Mouse (Mus musculus) CH12.LX (cell line): ENCODE measurements at regions not wholly inside any gene's neighbourhood (a gene's known extent, or its start where the extent isn't known, plus 50 kb on each side); places are given as distances from the start of the nearest gene placed in this dataset.

Experiments
- CTCF ChIP-seq, 2 experiments: IDR thresholded peaks in 1 of 2; conservative IDR thresholded peaks in 1 of 2; 2 replicates each; pipeline ENCODE4 v1.5.1; 2011 to 2012; ENCODE audit warnings: low read depth in 2 of 2, low read length in 2 of 2, improper control_type of control experiment in 1 of 2, inconsistent platforms in 1 of 2, mild to moderate bottlenecking in 1 of 2, moderate library complexity in 1 of 2
- HCFC1 ChIP-seq: IDR thresholded peaks from 2 replicates; pipeline ENCODE4 v1.6.1; 2012; ENCODE audit warnings: low read depth, mild to moderate bottlenecking, inconsistent platforms, low read length, improper control_type of control experiment
- JUND ChIP-seq: conservative IDR thresholded peaks from 2 replicates; pipeline ENCODE4 v1.6.1; 2011; ENCODE audit warnings: low read depth, low read length, improper control_type of control experiment
- KAT2A ChIP-seq: IDR thresholded peaks from 2 replicates; pipeline ENCODE4 v1.6.1; 2012; ENCODE audit warnings: low read length, improper control_type of control experiment, inconsistent platforms; ENCODE audit not compliant: insufficient replicate concordance
- MXI1 ChIP-seq: IDR thresholded peaks from 2 replicates; pipeline ENCODE4 v1.6.1; 2011; ENCODE audit warnings: mild to moderate bottlenecking, low read depth, low read length, improper control_type of control experiment
- POLR2A ChIP-seq: IDR thresholded peaks from 2 replicates; pipeline ENCODE4 v1.6.1; 2011; ENCODE audit warnings: low read depth, mild to moderate bottlenecking, improper control_type of control experiment, low read length
- TBP ChIP-seq: conservative IDR thresholded peaks from 2 replicates; pipeline ENCODE4 v1.6.1; 2011; ENCODE audit warnings: low read depth, low read length, improper control_type of control experiment
- TCF12 ChIP-seq: IDR thresholded peaks from 2 replicates; pipeline ENCODE4 v1.6.1; 2014; ENCODE audit warnings: low read depth, mild to moderate bottlenecking, inconsistent platforms, low read length, improper control_type of control experiment
- ZNF384 ChIP-seq: IDR thresholded peaks from 2 replicates; pipeline ENCODE4 v1.6.1; 2012; ENCODE audit warnings: low read depth, low read length, improper control_type of control experiment, inconsistent platforms

- TF ChIP-seq HCFC1 (no peak), JUND (no peak), CTCF (conservative IDR thresholded peaks at IDR 0.05 in 1 of 2, IDR thresholded peaks at IDR 0.05 in 1 of 2; ENCODE audit: low read depth in 2 of 2, low read length in 2 of 2) (no peak), KAT2A (no peak), TCF12 (no peak), POLR2A (no peak), MXI1 (no peak), TBP (no peak), ZNF384 (no peak)
Measured at GRCm38 (mm10) chr1:61485459-61485858, 153.2 kb upstream of the Pard3b start.
